Mouse (Mus musculus) lung, embryonic 16.5 days (tissue): ENCODE measurements around the gene Hes1. TPM values are rescaled to one million over a fixed set of nuclear protein-coding genes. Genes with fewer than 3 reads are reported as not detected.
A peak's percentile ranks its signal among the peaks of the same experiment; 100 is the strongest.
"Not testable (repeated sequence)": the region's sequence is repeated elsewhere in the genome, so short reads cannot be mapped to it uniquely, and the experiment has no call there.

ENCODE experiments used
- ATAC-seq: fragments of 200-750 bp; cut with Nextera tagmentation; 2 replicates; pipeline ENCODE4 v1.8.0; 2017; ENCODE audit warnings: low read depth, mild to moderate bottlenecking, moderate library complexity
- H3K27ac ChIP-seq: fragments of 300-500 bp; sonication (generic); 2 replicates; pipeline ENCODE4 v1.5.1; 2014; ENCODE audit warnings: mild to moderate bottlenecking, control low read depth, low read length
- H3K27me3 ChIP-seq: fragments of 300-500 bp; sonication (generic); 2 replicates; pipeline ENCODE4 v1.6.1; 2014; ENCODE audit warnings: low read depth, low read length, mixed read lengths; ENCODE audit not compliant: control insufficient read depth, insufficient read depth
- H3K36me3 ChIP-seq: fragments of 300-500 bp; sonication (generic); 2 replicates; pipeline ENCODE4 v1.6.1; 2014; ENCODE audit warnings: low read length; ENCODE audit not compliant: control insufficient read depth, insufficient read depth
- H3K4me1 ChIP-seq: fragments of 300-500 bp; sonication (generic); replicated peaks from 2 replicates; pipeline ENCODE4 v1.6.1; 2014; ENCODE audit warnings: low read length, mixed read lengths; ENCODE audit not compliant: control insufficient read depth, insufficient read depth
- H3K4me2 ChIP-seq: fragments of 300-500 bp; sonication (generic); 2 replicates; pipeline ENCODE4 v1.6.1; 2014; ENCODE audit warnings: low read depth, low read length, control low read depth
- H3K4me3 ChIP-seq: fragments of 300-500 bp; sonication (generic); 2 replicates; pipeline ENCODE4 v1.5.1; 2014; ENCODE audit warnings: mild to moderate bottlenecking, low read length, control low read depth
- H3K9ac ChIP-seq: fragments of 300-500 bp; sonication (generic); 2 replicates; pipeline ENCODE4 v1.6.1; 2014; ENCODE audit warnings: low read length, control low read depth
- H3K9me3 ChIP-seq: fragments of 300-500 bp; sonication (generic); 2 replicates; pipeline ENCODE4 v1.6.1; 2016; ENCODE audit warnings: low read length; ENCODE audit not compliant: control insufficient read depth
- WGBS: fragments of 180-500 bp; shearing (Covaris S2); extraction: QIAGEN DNeasy Blood & Tissue Kit; methylation state at CpG from one replicate; pipeline ENCODE4 v1.1.7; 2014; 5-methylcytosine and 5-hydroxymethylcytosine counted together
- polyA plus RNA-seq: library from polyadenylated mRNA; unstranded; fragments of >200 nt; fragmentation: Nextera tagmentation; extraction: Ambion mirVana; gene quantifications from 2 replicates; pipeline ENCODE4 v1.2.1, GENCODE M21; 2015

Gene Hes1
- polyA plus RNA-seq, 1 experiment from 2014 or later, result 40.7 TPM

DNA sequence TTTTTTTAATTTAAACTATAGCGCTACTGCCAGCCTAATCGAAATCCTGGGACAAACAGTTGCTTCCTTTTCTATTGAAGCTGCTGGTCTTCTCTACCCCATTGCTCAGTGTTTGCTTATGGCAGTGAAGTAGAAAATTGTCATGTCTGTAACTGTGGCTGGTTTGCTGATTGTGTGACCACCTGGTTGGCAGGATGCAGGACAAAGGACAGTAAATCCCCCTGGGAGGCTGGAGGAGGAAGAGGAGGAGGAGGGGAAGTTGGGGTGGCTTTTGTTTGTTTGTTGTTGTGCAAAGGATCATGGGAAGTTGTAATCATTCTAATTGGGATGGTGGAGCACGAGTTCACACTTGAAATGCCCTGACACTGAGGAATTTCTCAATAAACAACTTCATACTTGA lies 38.8 kb downstream of the Hes1 start:
- Histone ChIP-seq H3K4me2 (no peak overlapping the region), H3K36me3 (no peaks in the 10 kb centered on the region), H3K27me3 (no peaks in the 10 kb centered on the region), H3K9me3 (no peaks in the 10 kb centered on the region), H3K27ac (no peak overlapping the region), H3K9ac (no peak overlapping the region), H3K4me3 (no peak overlapping the region), H3K4me1 (peaks cover 12% of the 10 kb centered on the region)
- WGBS, result 8% methylated on average over 3 of the region's 3 CpGs
- peak; percentile 14; the same call in 1 of the 2 replicates for ATAC-seq

DNA sequence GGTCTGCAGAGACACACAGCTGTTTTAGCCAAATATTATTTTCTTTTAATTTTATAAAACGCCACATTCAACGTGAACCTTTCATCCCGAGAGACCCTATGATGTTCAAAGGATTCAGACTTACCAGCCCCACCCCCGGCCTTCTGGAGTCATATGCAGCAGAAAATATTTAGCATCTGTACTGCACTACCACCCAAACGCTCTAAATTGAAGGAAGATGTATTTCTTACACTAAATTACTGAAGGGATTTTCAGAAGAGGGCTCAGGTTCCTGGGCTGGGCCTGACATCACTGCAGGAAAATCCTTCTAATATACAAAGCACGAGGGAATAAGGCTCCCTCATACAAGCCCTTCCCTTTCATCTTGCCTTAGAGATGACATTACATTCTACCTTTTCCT lies 39.3 kb downstream of the Hes1 start:
- Histone ChIP-seq H3K36me3 (no peaks in the 10 kb centered on the region), H3K9me3 (no peaks in the 10 kb centered on the region), H3K4me2 (no peak overlapping the region), H3K4me1 (peaks cover 12% of the 10 kb centered on the region), H3K9ac (no peak overlapping the region), H3K27ac (no peak overlapping the region), H3K4me3 (no peak overlapping the region), H3K27me3 (no peaks in the 10 kb centered on the region)
- WGBS, result 43% methylated on average over 6 of the region's 6 CpGs
- ATAC-seq, result no peak

DNA sequence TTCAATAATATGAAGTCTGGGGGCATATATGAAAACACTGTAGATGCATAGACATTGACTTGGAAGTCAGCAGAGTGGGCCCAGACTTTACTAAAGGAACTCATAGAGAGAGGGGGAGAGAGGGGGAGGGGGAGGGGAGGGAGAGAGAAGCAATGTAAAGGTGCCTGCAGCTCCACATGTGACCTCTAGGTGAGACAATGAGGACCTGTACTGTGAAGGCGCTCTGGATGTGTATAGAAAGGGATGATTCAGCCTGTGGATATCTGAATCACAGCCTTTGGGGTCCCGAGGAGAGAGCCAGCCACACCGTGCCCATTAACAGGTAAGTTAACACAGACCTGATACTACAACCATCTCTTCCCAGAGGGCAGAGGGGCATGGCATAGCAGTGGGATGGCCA lies 40.2 kb downstream of the Hes1 start:
- Histone ChIP-seq H3K27me3 (no peaks in the 10 kb centered on the region), H3K9ac (no peak overlapping the region), H3K4me2 (no peak overlapping the region), H3K9me3 (no peaks in the 10 kb centered on the region), H3K4me1 (peaks cover 12% of the 10 kb centered on the region), H3K36me3 (no peaks in the 10 kb centered on the region), H3K4me3 (no peak overlapping the region), H3K27ac (no peak overlapping the region)
- ATAC-seq, result no peak
- WGBS, result 91% methylated on average over 3 of the region's 3 CpGs

DNA sequence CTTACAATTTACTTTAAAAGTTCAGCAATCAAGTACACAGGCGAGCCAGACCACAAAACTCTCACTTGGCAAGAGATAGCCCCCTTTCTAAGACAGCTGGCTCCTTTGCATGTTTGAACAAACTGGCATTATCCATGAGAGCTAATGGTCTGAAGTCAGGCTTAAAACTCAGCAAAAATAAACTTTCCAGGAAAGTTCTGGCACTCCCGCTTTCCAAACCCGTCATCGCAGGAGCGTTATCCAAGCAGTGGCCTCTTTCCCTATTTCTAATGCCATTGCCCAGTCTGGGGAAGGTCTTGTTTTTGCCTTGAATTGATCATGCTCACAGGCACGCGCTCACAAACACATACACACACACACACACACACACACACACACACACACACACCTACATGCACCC lies 41.3 kb downstream of the Hes1 start:
- H3K4me1 ChIP-seq, result peaks cover 12% of the 10 kb centered on the region
- 85% methylated on average over 7 of the region's 7 CpGs for WGBS
- ATAC-seq, result no peak
- no peak overlapping the region for H3K4me3 ChIP-seq
- H3K9me3 ChIP-seq, result peaks cover 4% of the 10 kb centered on the region; the same call in 1 of the 2 replicates
- H3K36me3 ChIP-seq, result no peaks in the 10 kb centered on the region
- H3K4me2 ChIP-seq, result no peak overlapping the region
- H3K27ac ChIP-seq, result no peak overlapping the region
- H3K27me3 ChIP-seq, result no peaks in the 10 kb centered on the region
- no peak overlapping the region for H3K9ac ChIP-seq

DNA sequence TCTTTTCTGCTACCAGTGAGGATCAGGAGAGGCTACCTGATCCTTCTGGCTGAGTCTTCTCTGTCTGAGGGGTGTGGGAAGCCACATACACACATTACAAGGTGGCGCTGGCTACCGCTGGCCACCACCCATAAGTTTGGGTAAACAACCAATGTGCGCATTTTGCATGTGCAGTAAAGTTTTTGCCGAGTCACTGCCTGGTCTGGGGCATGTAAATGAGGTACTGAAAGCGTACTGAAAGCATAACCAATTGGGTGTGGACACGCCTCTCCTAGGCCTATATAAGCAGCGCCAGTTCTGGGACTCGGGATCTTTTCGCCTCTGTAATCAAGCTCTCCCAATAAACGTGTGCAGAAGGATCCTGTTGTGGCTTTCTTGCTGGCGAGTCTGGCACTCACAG lies 44.0 kb downstream of the Hes1 start:
- 84% methylated on average over 11 of the region's 11 CpGs for whole genome bisulfite sequencing
- not testable (repeated sequence) for H3K9me3 ChIP-seq, H3K4me2 ChIP-seq, H3K9ac ChIP-seq, H3K36me3 ChIP-seq, H3K27me3 ChIP-seq, H3K27ac ChIP-seq, H3K4me3 ChIP-seq, ATAC-seq
- peaks cover 20% of the 10 kb centered on the region for H3K4me1 ChIP-seq

DNA sequence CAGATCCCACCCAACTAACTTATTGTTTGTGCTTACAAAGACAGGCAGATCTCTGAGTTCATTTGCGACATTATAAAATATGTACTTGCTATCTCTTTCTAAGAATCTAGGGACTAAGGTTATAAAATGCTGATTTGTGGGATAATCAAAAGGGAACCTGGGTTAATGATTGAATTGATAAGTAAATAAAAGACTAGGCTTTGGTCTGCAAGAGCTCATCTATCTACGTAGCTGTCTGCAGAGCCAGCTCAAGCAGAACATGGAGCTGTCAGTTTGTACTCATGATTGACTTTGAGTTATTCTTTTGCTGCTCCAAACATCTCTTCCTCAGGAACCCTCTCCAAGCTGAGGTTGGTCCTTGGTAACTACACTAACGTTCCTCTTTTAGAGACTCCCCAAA lies 46.3 kb downstream of the Hes1 start:
- H3K27ac ChIP-seq, result no peak overlapping the region
- no peaks in the 10 kb centered on the region for H3K36me3 ChIP-seq
- H3K4me3 ChIP-seq, result no peak overlapping the region
- peaks cover 39% of the 10 kb centered on the region for H3K4me1 ChIP-seq
- H3K27me3 ChIP-seq, result no peaks in the 10 kb centered on the region
- H3K9ac ChIP-seq, result no peak overlapping the region
- peaks cover 4% of the 10 kb centered on the region; the same call in 1 of the 2 replicates for H3K9me3 ChIP-seq
- 86% methylated on average over 3 of the region's 3 CpGs for WGBS
- no peak for ATAC-seq
- no peak overlapping the region for H3K4me2 ChIP-seq

DNA sequence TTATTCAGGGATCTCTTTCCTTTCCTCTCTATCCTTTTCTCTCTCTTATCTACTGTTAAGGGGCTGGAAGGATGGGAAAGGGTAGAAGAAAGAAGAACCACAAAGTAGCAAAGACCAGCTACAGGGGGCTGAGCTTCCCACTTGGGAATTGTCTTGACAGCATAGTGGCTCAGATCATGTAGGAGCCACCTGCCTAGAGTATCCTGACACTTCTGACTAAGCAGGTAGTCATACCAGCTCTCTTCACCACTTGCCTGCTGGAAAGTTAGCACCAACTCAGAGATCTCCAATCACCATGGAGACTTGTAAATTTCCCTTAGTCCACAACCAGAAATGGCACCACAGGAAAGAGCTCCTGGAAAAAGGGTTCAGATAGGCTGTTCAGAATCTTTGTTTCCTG lies 46.9 kb downstream of the Hes1 start:
- Histone ChIP-seq H3K36me3 (no peaks in the 10 kb centered on the region), H3K4me1 (peaks cover 40% of the 10 kb centered on the region), H3K4me3 (no peak overlapping the region), H3K4me2 (no peak overlapping the region), H3K9ac (no peak overlapping the region), H3K27ac (no peak overlapping the region), H3K9me3 (peaks cover 4% of the 10 kb centered on the region; the same call in 1 of the 2 replicates), H3K27me3 (no peaks in the 10 kb centered on the region)
- ATAC-seq, result no peak

DNA sequence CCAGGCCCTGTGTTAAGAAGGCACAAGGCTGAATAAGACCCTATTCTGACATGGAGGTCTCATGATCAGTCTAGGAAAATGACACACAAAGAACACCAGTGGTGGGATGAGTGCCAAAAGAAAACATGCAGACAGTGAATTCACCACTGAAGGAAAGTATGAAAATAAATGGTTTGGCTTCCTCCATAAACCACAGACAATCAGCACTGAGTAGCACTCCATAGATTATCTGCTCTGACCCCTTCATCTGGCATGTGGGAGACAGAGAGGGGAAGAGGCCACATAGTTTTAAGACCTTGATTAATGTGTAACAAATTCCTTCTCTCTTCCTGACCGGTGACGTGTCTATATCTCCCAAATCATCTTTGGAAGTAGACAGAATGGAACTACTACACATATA lies 47.4 kb downstream of the Hes1 start:
- no peak overlapping the region for H3K27ac ChIP-seq
- WGBS, result 16% methylated on average over 2 of the region's 2 CpGs
- H3K4me1 ChIP-seq, result peaks cover 45% of the 10 kb centered on the region
- no peaks in the 10 kb centered on the region for H3K36me3 ChIP-seq
- peaks cover 4% of the 10 kb centered on the region; the same call in 1 of the 2 replicates for H3K9me3 ChIP-seq
- no peak overlapping the region for H3K9ac ChIP-seq
- no peaks in the 10 kb centered on the region for H3K27me3 ChIP-seq
- ATAC-seq, result peak; percentile 62
- H3K4me3 ChIP-seq, result no peak overlapping the region
- no peak overlapping the region for H3K4me2 ChIP-seq

DNA sequence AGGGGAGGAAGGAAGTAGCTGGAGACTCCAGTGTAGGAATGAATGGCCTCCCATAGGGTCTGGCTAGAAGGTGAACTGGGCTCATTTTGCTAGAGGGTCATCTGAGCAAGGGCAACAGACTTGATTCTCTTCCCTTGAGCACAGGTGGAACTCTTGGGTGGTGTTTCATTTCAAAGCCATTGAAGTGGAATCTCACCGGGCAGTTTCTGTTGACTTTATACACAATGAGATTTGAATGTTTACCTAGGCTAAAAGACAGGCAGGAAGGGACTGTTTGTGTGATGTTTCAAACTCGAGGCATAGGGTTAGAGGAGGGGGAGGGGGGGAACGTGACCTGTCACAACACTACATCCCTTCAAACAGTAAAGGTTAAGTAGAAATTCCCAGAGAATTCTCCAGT lies 49.0 kb downstream of the Hes1 start:
- H3K27ac ChIP-seq, result peak overlapping the region; percentile 86
- ATAC-seq, result peak; percentile 63
- H3K4me2 ChIP-seq, result no peak overlapping the region

DNA sequence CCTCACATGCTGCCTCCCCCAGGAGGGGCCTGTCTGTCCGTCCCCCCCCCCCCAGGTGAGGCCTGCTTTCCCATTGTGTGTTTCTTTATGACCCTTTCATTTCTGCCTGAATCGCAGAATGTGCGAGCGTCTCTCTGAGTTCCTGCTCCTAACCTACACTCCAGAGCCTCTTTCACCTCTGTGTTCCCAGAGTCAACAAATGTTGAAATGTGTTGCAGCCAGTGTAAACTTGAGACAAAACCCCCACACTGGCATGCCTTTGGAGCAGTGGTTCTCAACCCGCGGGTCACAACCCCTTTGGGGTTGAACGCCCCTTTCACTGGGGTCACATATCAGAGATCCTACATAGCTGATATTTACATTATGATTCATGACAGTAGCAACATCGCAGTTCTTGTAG lies 49.6 kb downstream of the Hes1 start:
- WGBS, result 54% methylated on average over 8 of the region's 8 CpGs
- Histone ChIP-seq H3K27me3 (no peaks in the 10 kb centered on the region), H3K4me2 (no peak overlapping the region), H3K9ac (no peak overlapping the region), H3K4me3 (no peak overlapping the region), H3K9me3 (peaks cover 4% of the 10 kb centered on the region; the same call in 1 of the 2 replicates), H3K4me1 (peaks cover 45% of the 10 kb centered on the region), H3K27ac (peak overlapping the region; percentile 86), H3K36me3 (no peaks in the 10 kb centered on the region)
- ATAC-seq, result no peak

More for the DNA sequence above, 49.0 kb downstream of the Hes1 start:
- H3K4me3 ChIP-seq, result no peak overlapping the region
- WGBS, result 8% methylated on average over 3 of the region's 3 CpGs
- no peaks in the 10 kb centered on the region for H3K36me3 ChIP-seq
- H3K9me3 ChIP-seq, result peaks cover 4% of the 10 kb centered on the region; the same call in 1 of the 2 replicates
- no peak overlapping the region for H3K9ac ChIP-seq
- H3K27me3 ChIP-seq, result no peaks in the 10 kb centered on the region
- H3K4me1 ChIP-seq, result peaks cover 45% of the 10 kb centered on the region
